Mouse (Mus musculus): ENCODE measurements around the gene Gm10639.
"Not testable (repeated sequence)": the region's sequence is repeated elsewhere in the genome, so short reads cannot be mapped to it uniquely, and the experiment has no call there.

GRCm38 (mm10) chr9:78270945-78271344 lies 18.8 kb upstream of the Gm10639 start:
- not testable (repeated sequence) for TF ChIP-seq MAFK (IDR thresholded peaks at IDR 0.05; ENCODE audit: insufficient read depth, low read depth, low read length); HCFC1 (IDR thresholded peaks at IDR 0.05; ENCODE audit: borderline replicate concordance, insufficient read depth, low read length); ZC3H11A (IDR thresholded peaks at IDR 0.05; ENCODE audit: borderline replicate concordance, low read depth, low read length)

All from ES-E14 (cell line).